In the genomic region with DNA sequence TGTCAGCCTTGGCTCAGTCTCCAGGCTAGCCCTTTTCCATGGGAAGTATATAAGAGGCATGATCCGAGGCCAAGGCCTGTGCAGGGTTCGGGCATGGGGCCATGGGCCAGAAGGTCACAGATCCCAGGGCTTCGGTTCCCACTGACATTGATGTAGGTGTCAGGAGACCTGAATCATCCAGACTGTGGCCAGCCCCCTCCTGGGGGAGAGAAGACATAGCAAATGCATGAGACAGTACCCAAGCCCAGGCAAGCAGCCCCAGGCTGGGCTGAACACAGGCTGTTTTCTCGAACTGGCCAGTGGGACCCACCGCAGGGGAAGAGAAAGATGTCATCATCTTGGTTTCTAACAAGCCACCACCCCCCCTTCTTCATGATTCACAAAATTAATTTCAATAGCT, we compare ENCODE assay signal across 21 mouse cellular contexts. TPM values are rescaled to one million over a fixed set of nuclear protein-coding genes. Genes with fewer than 3 reads are reported as not detected.
A peak's percentile ranks its signal among the peaks of the same experiment; 100 is the strongest.
DNase-seq lines count a peak whose midpoint lies in the region; ATAC-seq and TF ChIP-seq lines count a peak whose summit lies in the region.
"Had no signal": no experiment of that assay in that cellular context is flagged by ENCODE, and none has a peak within 500 bp of the region (broad histone marks: within the 10 kb centered on the region; RNA-seq: fewer than 3 reads in every experiment).

No protein-coding gene starts in this region.

- ATAC-seq in lung, embryonic 14.5 days (ENCODE audit: insufficient read depth), result no peak
- ATAC-seq in stomach, postnatal 0 days (ENCODE audit: low FRiP score, low TSS enrichment), result peak; percentile 66; the same call in 1 of the 2 replicates
- ATAC-seq: forebrain, embryonic 14.5 days; intestine, postnatal 0 days had no signal

- no peak overlapping the region for H3K4me2 ChIP-seq in lung, embryonic 14.5 days
- H3K4me2 ChIP-seq in stomach, postnatal 0 days (replicated peaks; ENCODE audit: low read depth), result no peak overlapping the region

- WGBS in lung, embryonic 14.5 days, result 47% methylated on average over 5 of the region's 5 CpGs
- WGBS in stomach, postnatal 0 days, result 56% methylated on average over 5 of the region's 5 CpGs

- peaks cover 7% of the 10 kb centered on the region for H3K4me1 ChIP-seq in lung, embryonic 14.5 days (ENCODE audit: insufficient read depth)
- no peaks in the 10 kb centered on the region for H3K4me1 ChIP-seq in stomach, postnatal 0 days (replicated peaks; ENCODE audit: control insufficient read depth, insufficient read depth)

- no peaks in the 10 kb centered on the region for H3K9me3 ChIP-seq in lung, embryonic 14.5 days (ENCODE audit: low read depth, low read length)
- no peaks in the 10 kb centered on the region for H3K9me3 ChIP-seq in stomach, postnatal 0 days (ENCODE audit: control insufficient read depth, low read length)
- H3K9me3 ChIP-seq: hindbrain, embryonic 10.5 days had no signal

- no peak overlapping the region for H3K27ac ChIP-seq in lung, embryonic 14.5 days (ENCODE audit: low read depth)
- H3K27ac ChIP-seq in stomach, postnatal 0 days (replicated peaks), result no peak overlapping the region
- H3K27ac ChIP-seq: hindbrain, embryonic 10.5 days; liver, embryonic 14.5 days had no signal

- DNase-seq in adrenal gland, adult (ENCODE audit: inconsistent age in 2 of 2, low spot score in 1 of 2), result peak; percentile 33 to 80
- no peak for DNase-seq in adrenal gland, postnatal 4 days (ENCODE audit: low spot score in 2 of 2)
- peak; percentile 42 for DNase-seq in lung, embryonic 14.5 days
- no peak for DNase-seq in lung, postnatal 25 days (ENCODE audit: low spot score)
- DNase-seq in gastrocnemius, postnatal 10 days, result peak; percentile 37
- no peak for DNase-seq in stomach, postnatal 0 days (ENCODE audit: low spot score)
- DNase-seq in kidney, postnatal 36 days, result no peak
- DNase-seq in right cerebral cortex, postnatal 36 days (ENCODE audit: low spot score in 2 of 2), result no peak
- DNase-seq: cerebellum, adult 8-10 months; right cerebral cortex, postnatal 25 days had no signal

- no peak for TF ChIP-seq EP300 in stomach, postnatal 0 days (optimal IDR thresholded peaks at IDR 0.05)

- H3K9ac ChIP-seq in lung, embryonic 14.5 days, result no peak overlapping the region
- H3K9ac ChIP-seq in stomach, postnatal 0 days (ENCODE audit: low read length), result no peak overlapping the region
- H3K9ac ChIP-seq: liver, embryonic 14.5 days had no signal

- TF ChIP-seq CTCF in lung, embryonic 14.5 days (IDR thresholded peaks at IDR 0.05; ENCODE audit: low read depth), result no peak
- TF ChIP-seq CTCF in stomach, postnatal 0 days (IDR thresholded peaks at IDR 0.05; ENCODE audit: low read depth), result peak; percentile 34

- no peaks in the 10 kb centered on the region for H3K36me3 ChIP-seq in lung, embryonic 14.5 days (ENCODE audit: insufficient read depth)
- H3K36me3 ChIP-seq in stomach, postnatal 0 days (ENCODE audit: control insufficient read depth, insufficient read depth, low read length), result no peaks in the 10 kb centered on the region
- H3K36me3 ChIP-seq: hindbrain, embryonic 10.5 days had no signal

- no peaks in the 10 kb centered on the region for H3K27me3 ChIP-seq in lung, embryonic 14.5 days (ENCODE audit: insufficient read depth, low read length)
- H3K27me3 ChIP-seq in stomach, postnatal 0 days (ENCODE audit: control insufficient read depth, insufficient read depth, low read length), result no peaks in the 10 kb centered on the region

- H3K4me3 ChIP-seq in lung, embryonic 14.5 days (ENCODE audit: low read depth, low read length), result no peak overlapping the region
- no peak overlapping the region for H3K4me3 ChIP-seq in stomach, postnatal 0 days (ENCODE audit: low read depth, low read length)
- H3K4me3 ChIP-seq: hindbrain, embryonic 10.5 days had no signal

RNA-seq across cellular contexts. Expression of gene Tmem270, which starts 33.9 kb away (rescaled TPM):
- total RNA-seq in adrenal gland, postnatal 4 days (2021), result not detected
- polyA plus RNA-seq in lung, embryonic 14.5 days (2014; fragmentation: Nextera tagmentation; extraction: Ambion mirVana), result not detected in 2 replicates
- total RNA-seq in gastrocnemius, postnatal 10 days (2021), result not detected
- polyA plus RNA-seq in stomach, postnatal 0 days (2015; fragmentation: Nextera tagmentation; extraction: Ambion mirVana), result not detected in 2 replicates
- total RNA-seq: gastrocnemius, adult 8-10 months; layer of hippocampus, adult 18-20 months; left cerebral cortex, postnatal 10 days; megakaryocyte-erythroid progenitor cell, adult 5-6 weeks; neutrophil, adult 5-6 weeks had no signal
- polyA plus RNA-seq: brain, embryonic 14.5 days; forebrain, embryonic 14.5 days; hindbrain, embryonic 10.5 days; intestine, postnatal 0 days; stomach, embryonic 14.5 days had no signal

RNA-seq across cellular contexts. Expression of gene Cldn13, which starts 42.7 kb away (rescaled TPM):
- 1 to 10 TPM; 2.8 to 6.6 TPM for total RNA-seq in adrenal gland, postnatal 4 days (2021)
- 0.39 TPM in 1 of 2 replicates, not detected in the other for polyA plus RNA-seq in lung, embryonic 14.5 days (2014; fragmentation: Nextera tagmentation; extraction: Ambion mirVana)
- under 1 TPM in 1 of 2 experiments, not detected in 1; 0.84 TPM for total RNA-seq in gastrocnemius, postnatal 10 days (2021)
- polyA plus RNA-seq in stomach, postnatal 0 days (2015; fragmentation: Nextera tagmentation; extraction: Ambion mirVana), result 0.24 and 0.29 TPM in 2 replicates
- total RNA-seq: gastrocnemius, adult 8-10 months; layer of hippocampus, adult 18-20 months; left cerebral cortex, postnatal 10 days; neutrophil, adult 5-6 weeks had no signal
- polyA plus RNA-seq: intestine, postnatal 0 days had no signal

RNA-seq across cellular contexts. Expression of gene Mettl27, which starts 59.6 kb away (rescaled TPM):
- total RNA-seq in adrenal gland, postnatal 4 days (2021), result 10 to 100 TPM; 33.0 to 36.3 TPM
- 23.0 and 23.9 TPM in 2 replicates for polyA plus RNA-seq in lung, embryonic 14.5 days (2014; fragmentation: Nextera tagmentation; extraction: Ambion mirVana)
- total RNA-seq in gastrocnemius, postnatal 10 days (2021), result 1 to 10 TPM; 7.4 to 8.6 TPM
- 9.4 and 10.2 TPM in 2 replicates for polyA plus RNA-seq in stomach, postnatal 0 days (2015; fragmentation: Nextera tagmentation; extraction: Ambion mirVana)

Comparison
In these comparisons a context has a peak if more than half of its experiments do, and no peak if none do; other contexts are left out.
1. DNase-seq: peak in adrenal gland, adult (2 of 2), lung, embryonic 14.5 days (single experiment) and gastrocnemius, postnatal 10 days (single experiment); none in adrenal gland, postnatal 4 days (0 of 2), lung, postnatal 25 days (single experiment), stomach, postnatal 0 days (single experiment), kidney, postnatal 36 days (0 of 2) and right cerebral cortex, postnatal 36 days (0 of 2).